Mouse (Mus musculus): ENCODE results near the gene Ocln. TPM values are rescaled to one million over a fixed set of nuclear protein-coding genes. Genes with fewer than 3 reads are reported as not detected.

Ocln gene
- polyA plus RNA-seq, 1 experiment from 2014 or later: 14.6 TPM

- Histone ChIP-seq H3K27ac (ENCODE audit: low read depth) (no peak overlapping the region), H3K4me1 (ENCODE audit: insufficient read depth) (peaks cover 6% of the 10 kb centered on the region; the same call in 1 of the 2 replicates), H3K27me3 (ENCODE audit: insufficient read depth, low read length) (no peaks in the 10 kb centered on the region), H3K4me2 (ENCODE audit: low read depth, low read length) (no peak overlapping the region), H3K9ac (replicated peaks) (no peak overlapping the region), H3K4me3 (ENCODE audit: low read depth, low read length) (no peak overlapping the region), H3K36me3 (replicated peaks; ENCODE audit: insufficient read depth, low read length) (no peaks in the 10 kb centered on the region), H3K9me3 (ENCODE audit: low read length) (no peaks in the 10 kb centered on the region)
- ATAC-seq (peak; percentile 43), DNase-seq (no peak)
- TF ChIP-seq CTCF (IDR thresholded peaks at IDR 0.05; ENCODE audit: low read depth): no peak
- peak; percentile 54; the same call in 1 of the 2 replicates for TF ChIP-seq EP300 (IDR thresholded peaks at IDR 0.05; ENCODE audit: low read depth)
- WGBS (ENCODE audit: insufficient replicate concordance): 24% methylated on average over 2 of the region's 2 CpGs
Measured at GRCm38 (mm10) chr13:100575950-100576349, 23.4 kb upstream of the Ocln start.

- ATAC-seq: no peak
- H3K27ac ChIP-seq (ENCODE audit: low read depth): no peak overlapping the region
- H3K9me3 ChIP-seq (ENCODE audit: low read length): no peaks in the 10 kb centered on the region
- no peak overlapping the region for H3K9ac ChIP-seq (replicated peaks)
- no peaks in the 10 kb centered on the region for H3K27me3 ChIP-seq (ENCODE audit: insufficient read depth, low read length)
- H3K4me2 ChIP-seq (ENCODE audit: low read depth, low read length): no peak overlapping the region
- no peak overlapping the region for H3K4me3 ChIP-seq (ENCODE audit: low read depth, low read length)
- H3K4me1 ChIP-seq (ENCODE audit: insufficient read depth): no peaks in the 10 kb centered on the region
- WGBS (ENCODE audit: insufficient replicate concordance): 37% methylated on average over 2 of the region's 2 CpGs
- H3K36me3 ChIP-seq (replicated peaks; ENCODE audit: insufficient read depth, low read length): no peaks in the 10 kb centered on the region
- DNase-seq: no peak
- TF ChIP-seq EP300 (IDR thresholded peaks at IDR 0.05; ENCODE audit: low read depth) (no peak), CTCF (IDR thresholded peaks at IDR 0.05; ENCODE audit: low read depth) (no peak)
Measured at GRCm38 (mm10) chr13:100570713-100571112, 18.2 kb upstream of the Ocln start.

- Histone ChIP-seq H3K9me3 (ENCODE audit: low read length) (no peaks in the 10 kb centered on the region), H3K9ac (replicated peaks) (no peak overlapping the region), H3K4me3 (ENCODE audit: low read depth, low read length) (no peak overlapping the region), H3K36me3 (replicated peaks; ENCODE audit: insufficient read depth, low read length) (no peaks in the 10 kb centered on the region), H3K4me1 (ENCODE audit: insufficient read depth) (no peaks in the 10 kb centered on the region), H3K27ac (ENCODE audit: low read depth) (no peak overlapping the region), H3K27me3 (ENCODE audit: insufficient read depth, low read length) (no peaks in the 10 kb centered on the region), H3K4me2 (ENCODE audit: low read depth, low read length) (no peak overlapping the region)
- ATAC-seq (no peak), DNase-seq (no peak)
- WGBS (ENCODE audit: insufficient replicate concordance): 89% methylated on average over 1 of the region's 1 CpGs
- TF ChIP-seq EP300 (IDR thresholded peaks at IDR 0.05; ENCODE audit: low read depth) (no peak), CTCF (IDR thresholded peaks at IDR 0.05; ENCODE audit: low read depth) (no peak)
Measured at GRCm38 (mm10) chr13:100568359-100568758, 15.8 kb upstream of the Ocln start.

GRCm38 (mm10) chr13:100559449-100559848, 6.9 kb upstream of the Ocln start:
- DNase-seq (no peak), ATAC-seq (no peak)
- H3K27me3 ChIP-seq (ENCODE audit: insufficient read depth, low read length): no peaks in the 10 kb centered on the region
- WGBS (ENCODE audit: insufficient replicate concordance): 73% methylated on average over 9 of the region's 9 CpGs
- no peaks in the 10 kb centered on the region for H3K4me1 ChIP-seq (ENCODE audit: insufficient read depth)
- no peak overlapping the region for H3K4me2 ChIP-seq (ENCODE audit: low read depth, low read length)
- no peak overlapping the region for H3K9ac ChIP-seq (replicated peaks)
- no peak overlapping the region for H3K27ac ChIP-seq (ENCODE audit: low read depth)
- no peak overlapping the region for H3K4me3 ChIP-seq (ENCODE audit: low read depth, low read length)
- TF ChIP-seq EP300 (IDR thresholded peaks at IDR 0.05; ENCODE audit: low read depth) (no peak), CTCF (IDR thresholded peaks at IDR 0.05; ENCODE audit: low read depth) (no peak)
- no peaks in the 10 kb centered on the region for H3K36me3 ChIP-seq (replicated peaks; ENCODE audit: insufficient read depth, low read length)
- no peaks in the 10 kb centered on the region for H3K9me3 ChIP-seq (ENCODE audit: low read length)

- WGBS (ENCODE audit: insufficient replicate concordance): 77% methylated on average over 4 of the region's 4 CpGs
- DNase-seq: no peak
- Histone ChIP-seq H3K4me2 (ENCODE audit: low read depth, low read length) (no peak overlapping the region), H3K27ac (ENCODE audit: low read depth) (no peak overlapping the region), H3K9ac (replicated peaks) (no peak overlapping the region; the same call in 1 of the 2 replicates), H3K4me3 (ENCODE audit: low read depth, low read length) (no peak overlapping the region), H3K27me3 (ENCODE audit: insufficient read depth, low read length) (peaks cover 12% of the 10 kb centered on the region), H3K36me3 (replicated peaks; ENCODE audit: insufficient read depth, low read length) (no peaks in the 10 kb centered on the region), H3K9me3 (ENCODE audit: low read length) (no peaks in the 10 kb centered on the region), H3K4me1 (ENCODE audit: insufficient read depth) (no peaks in the 10 kb centered on the region)
- no peak for TF ChIP-seq CTCF (IDR thresholded peaks at IDR 0.05; ENCODE audit: low read depth)
- TF ChIP-seq EP300 (IDR thresholded peaks at IDR 0.05; ENCODE audit: low read depth): no peak
- no peak for ATAC-seq
Measured at GRCm38 (mm10) chr13:100557011-100557410, 4.5 kb upstream of the Ocln start.

- DNase-seq: no peak
- ATAC-seq: peak; percentile 14; the same call in 1 of the 2 replicates
- H3K27me3 ChIP-seq (ENCODE audit: insufficient read depth, low read length): peaks cover 24% of the 10 kb centered on the region
- peak overlapping the region; percentile 90 for H3K27ac ChIP-seq (ENCODE audit: low read depth)
- H3K4me3 ChIP-seq (ENCODE audit: low read depth, low read length): peak overlapping the region; percentile 67
- peak overlapping the region; percentile 77 for H3K4me2 ChIP-seq (ENCODE audit: low read depth, low read length)
- H3K9me3 ChIP-seq (ENCODE audit: low read length): no peaks in the 10 kb centered on the region
- TF ChIP-seq EP300 (IDR thresholded peaks at IDR 0.05; ENCODE audit: low read depth) (no peak), CTCF (IDR thresholded peaks at IDR 0.05; ENCODE audit: low read depth) (no peak)
- WGBS (ENCODE audit: insufficient replicate concordance): 9% methylated on average over 12 of the region's 12 CpGs
- H3K4me1 ChIP-seq (ENCODE audit: insufficient read depth): no peaks in the 10 kb centered on the region
- H3K9ac ChIP-seq (replicated peaks): peak overlapping the region; percentile 77
- H3K36me3 ChIP-seq (replicated peaks; ENCODE audit: insufficient read depth, low read length): no peaks in the 10 kb centered on the region
Measured at GRCm38 (mm10) chr13:100553042-100553437, 522 bp upstream of the Ocln start.

GRCm38 (mm10) chr13:100552009-100552368, 529 bp downstream of the Ocln start:
- WGBS (ENCODE audit: insufficient replicate concordance): under 1% methylated on average over 35 of the region's 35 CpGs
- Histone ChIP-seq H3K4me1 (ENCODE audit: insufficient read depth) (no peaks in the 10 kb centered on the region), H3K9me3 (ENCODE audit: low read length) (no peaks in the 10 kb centered on the region), H3K9ac (replicated peaks) (peak overlapping the region; percentile 77), H3K4me3 (ENCODE audit: low read depth, low read length) (peak overlapping the region; percentile 67), H3K4me2 (ENCODE audit: low read depth, low read length) (peak overlapping the region; percentile 77), H3K27ac (ENCODE audit: low read depth) (peak overlapping the region; percentile 90), H3K36me3 (replicated peaks; ENCODE audit: insufficient read depth, low read length) (no peaks in the 10 kb centered on the region), H3K27me3 (ENCODE audit: insufficient read depth, low read length) (peaks cover 24% of the 10 kb centered on the region)
- DNase-seq (no peak), ATAC-seq (peak; percentile 24)
- TF ChIP-seq CTCF (IDR thresholded peaks at IDR 0.05; ENCODE audit: low read depth) (no peak), EP300 (IDR thresholded peaks at IDR 0.05; ENCODE audit: low read depth) (no peak)

Measured in liver, postnatal 0 days (tissue).